Mouse (Mus musculus) heart, adult 2 months (tissue): ENCODE measurements around the gene Nme2.

Experiments used
- CTCF ChIP-seq: fragments of 200-600 bp; IDR thresholded peaks from 2 replicates; pipeline ENCODE4 v1.8.1; 2022; ENCODE audit warnings: antibody characterized with exemption, mild to moderate bottlenecking, moderate library complexity
- EP300 ChIP-seq: fragments of 200-500 bp; IDR thresholded peaks from 2 replicates; pipeline ENCODE4 v1.6.1; 2011; ENCODE audit warnings: low read depth, low read length, control low read depth; ENCODE audit not compliant: insufficient read depth
- POLR2A ChIP-seq: fragments of 200-500 bp; IDR thresholded peaks from 2 replicates; pipeline ENCODE4 v1.6.1; 2011; ENCODE audit warnings: mild to moderate bottlenecking, low read depth, low read length, control low read depth; ENCODE audit not compliant: insufficient read depth

DNA sequence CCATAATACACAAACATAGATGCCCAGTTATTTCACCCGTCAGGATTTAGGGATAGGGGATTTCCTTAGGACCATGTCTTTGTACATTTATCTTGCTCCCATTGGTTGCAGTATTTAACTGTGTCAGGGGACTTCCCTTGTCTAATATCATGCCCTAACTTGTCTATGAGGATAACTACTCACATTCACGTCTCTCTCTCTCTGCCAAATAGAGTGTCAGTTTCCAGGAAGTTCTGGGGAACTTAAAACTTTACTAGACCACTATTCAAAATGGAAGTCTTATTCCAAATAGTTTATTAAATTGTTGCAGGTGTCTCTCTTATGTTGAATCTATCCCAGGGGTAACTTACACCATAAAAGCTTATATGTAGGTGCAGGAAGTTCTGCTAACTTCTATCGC, 44.5 kb downstream of the Nme2 start:
- TF ChIP-seq POLR2A (no peak), CTCF (no peak), EP300 (no peak)
